Mouse (Mus musculus) thymus, adult 18-20 months (tissue): Measurements from ENCODE around the gene Nog.

Experiments used
- DNase-seq, 2 experiments: peaks; one replicate each; pipeline ENCODE4 v3.0.0; 2022; ENCODE audit warnings: mixed read lengths in 2 of 2

Nog gene

DNA sequence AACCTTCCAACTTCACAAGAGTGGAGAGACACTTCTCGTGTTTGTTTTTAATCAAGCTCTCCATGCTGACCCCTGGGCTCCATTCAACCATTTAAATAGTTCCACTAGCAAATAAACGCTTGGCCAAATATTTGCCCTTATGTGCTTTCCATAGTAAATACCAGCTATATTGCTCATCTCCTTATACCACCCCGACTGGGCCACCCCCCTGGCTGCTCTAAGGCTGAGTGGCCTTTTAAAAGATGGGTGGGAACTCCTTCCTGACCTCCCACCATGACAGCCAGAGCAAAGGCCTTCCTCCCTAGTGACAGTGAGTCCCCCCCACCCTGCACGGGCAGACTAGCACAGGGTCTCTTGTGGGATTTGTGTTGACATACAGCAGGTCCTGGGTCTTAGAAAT lies 37.1 kb downstream of the Nog start:
- no peak for DNase-seq

DNA sequence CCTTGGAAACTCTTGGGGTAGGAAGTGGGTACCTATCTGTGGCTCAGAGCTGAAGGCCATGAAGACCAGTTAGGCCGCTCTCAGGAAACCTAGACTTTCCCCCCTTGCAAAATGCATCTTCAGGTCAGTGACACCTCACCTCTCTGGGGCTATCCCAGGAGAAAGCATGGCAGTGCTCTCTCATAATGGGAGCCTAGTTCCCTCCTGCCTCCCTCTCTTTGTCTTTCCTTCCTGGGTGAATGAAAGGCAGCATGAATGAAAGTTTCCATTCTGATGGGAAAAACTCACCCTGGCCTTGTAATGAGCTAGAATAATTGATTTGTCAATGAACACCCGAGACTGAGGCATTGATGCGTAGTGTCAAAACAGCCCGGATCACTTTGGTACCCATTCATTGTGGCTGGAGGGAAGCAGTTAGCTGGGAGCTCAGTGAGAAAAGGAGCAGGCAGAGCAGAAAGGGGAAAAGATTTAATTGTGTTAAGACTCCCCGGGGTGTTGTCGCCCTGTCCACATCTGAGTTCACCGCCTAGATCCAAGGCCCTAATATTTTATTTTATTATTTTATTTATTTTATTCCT lies 42.7 kb downstream of the Nog start:
- no peak for DNase-seq

GRCm38 (mm10) chr11:89257893-89258292 lies 44.2 kb downstream of the Nog start:
- no peak for DNase-seq

DNA sequence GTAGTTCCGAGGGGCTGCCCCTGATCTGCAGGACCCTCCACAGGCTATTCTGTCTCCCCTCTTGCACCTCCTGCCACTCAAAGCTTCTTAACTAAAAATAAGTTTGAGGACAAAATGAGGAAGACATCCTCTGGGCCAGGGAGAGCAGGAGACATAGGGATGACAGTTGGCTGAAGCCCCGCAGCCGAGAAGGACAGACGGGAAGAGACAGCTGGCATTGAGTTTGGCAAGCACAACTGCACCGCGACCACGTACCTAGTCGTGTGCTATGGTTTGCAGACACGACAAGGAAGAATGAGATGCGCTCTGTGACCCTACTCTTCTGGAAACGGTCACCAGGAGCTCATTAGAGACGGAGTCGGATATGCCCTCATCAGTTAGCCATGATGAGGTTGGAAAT lies 48.2 kb downstream of the Nog start:
- no peak for DNase-seq
